Mouse (Mus musculus): Measurements from ENCODE around the gene Gm21719.
"Not testable (repeated sequence)": the region's sequence is repeated elsewhere in the genome, so short reads cannot be mapped to it uniquely, and the experiment has no call there.

Gm21719 gene

GRCm38 (mm10) chrY:6682772-6683171 is at the start of gene Gm21719:
Gm21719 (minus strand) TSS chrY:6682872.
- DNase-seq (ENCODE audit: low read depth): not testable (repeated sequence)

Measured in 416B (cell line).